Mouse (Mus musculus) kidney, embryonic 14.5 days (tissue): ENCODE data around the gene Wdr41. TPM values are rescaled to one million over a fixed set of nuclear protein-coding genes. Genes with fewer than 3 reads are reported as not detected.

Source experiments
- ATAC-seq: fragments of 200-750 bp; cut with Nextera tagmentation; 2 replicates; pipeline ENCODE4 v1.8.0; 2017; ENCODE audit warnings: moderate number of reproducible peaks, mild to moderate bottlenecking, moderate TSS enrichment, moderate library complexity; ENCODE audit not compliant: low FRiP score, low TSS enrichment
- H3K27ac ChIP-seq: fragments of 300-500 bp; sonication (generic); 2 replicates; pipeline ENCODE4 v1.5.1; 2014; ENCODE audit warnings: low read depth, mild to moderate bottlenecking, low read length, moderate library complexity, mixed read lengths
- H3K27me3 ChIP-seq: fragments of 300-500 bp; sonication (generic); 2 replicates; pipeline ENCODE4 v1.6.1; 2014; ENCODE audit warnings: mild to moderate bottlenecking, low read length; ENCODE audit not compliant: control insufficient read depth, insufficient read depth
- H3K36me3 ChIP-seq: fragments of 300-500 bp; sonication (generic); 2 replicates; pipeline ENCODE4 v1.6.1; 2014; ENCODE audit warnings: low read length, mixed read lengths; ENCODE audit not compliant: control insufficient read depth, insufficient read depth
- H3K4me1 ChIP-seq: fragments of 300-500 bp; sonication (generic); 2 replicates; pipeline ENCODE4 v1.6.1; 2014; ENCODE audit warnings: low read length, mixed read lengths; ENCODE audit not compliant: control insufficient read depth, insufficient read depth
- H3K4me2 ChIP-seq: fragments of 300-500 bp; sonication (generic); replicated peaks from 2 replicates; pipeline ENCODE4 v1.6.1; 2014; ENCODE audit warnings: low read depth, mild to moderate bottlenecking, low read length
- H3K4me3 ChIP-seq: fragments of 300-500 bp; sonication (generic); 2 replicates; pipeline ENCODE4 v1.5.1; 2014; ENCODE audit warnings: mild to moderate bottlenecking, low read length
- H3K9ac ChIP-seq: fragments of 300-500 bp; sonication (generic); 2 replicates; pipeline ENCODE4 v1.6.1; 2014; ENCODE audit warnings: low read depth, mild to moderate bottlenecking, low read length, moderate library complexity
- H3K9me3 ChIP-seq: fragments of 300-500 bp; sonication (generic); 2 replicates; pipeline ENCODE4 v1.6.1; 2016; ENCODE audit warnings: low read length; ENCODE audit not compliant: control insufficient read depth
- WGBS: fragments of 180-500 bp; shearing (Covaris S2); extraction: QIAGEN DNeasy Blood & Tissue Kit; methylation state at CpG from one replicate; pipeline ENCODE4 v1.1.7; 2014; 5-methylcytosine and 5-hydroxymethylcytosine counted together
- polyA plus RNA-seq: library from polyadenylated mRNA; unstranded; fragments of >200 nt; fragmentation: Nextera tagmentation; extraction: Ambion mirVana; gene quantifications from 2 replicates; pipeline ENCODE4 v1.2.1, GENCODE M21; 2014

Gene Wdr41
- polyA plus RNA-seq, 1 experiment from 2014 or later = 25.3 TPM

DNA sequence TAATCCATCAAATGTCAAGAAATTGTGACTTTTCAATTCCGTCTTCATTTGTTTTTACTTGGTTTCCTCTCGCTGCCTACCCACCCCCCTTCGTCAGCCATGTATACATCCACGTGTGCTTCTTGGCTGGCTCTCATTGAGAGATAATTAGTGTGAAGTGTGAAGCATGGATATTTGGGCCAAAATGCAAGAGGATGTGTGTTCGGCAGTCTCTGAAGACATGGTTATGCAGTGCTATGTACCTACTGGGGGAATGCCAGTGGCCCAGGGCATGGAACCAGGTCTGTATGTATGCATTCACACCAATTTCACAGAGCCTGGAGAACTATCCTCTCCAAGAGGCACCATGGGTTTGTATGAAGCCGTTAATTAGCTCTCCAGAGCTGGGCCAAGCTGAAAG lies 54.7 kb downstream of the Wdr41 start:
- Histone ChIP-seq H3K27ac (no peak overlapping the region), H3K4me2 (no peak overlapping the region), H3K4me1 (no peaks in the 10 kb centered on the region), H3K27me3 (no peaks in the 10 kb centered on the region), H3K36me3 (no peaks in the 10 kb centered on the region; the same call in 1 of the 2 replicates), H3K9me3 (no peaks in the 10 kb centered on the region), H3K4me3 (no peak overlapping the region), H3K9ac (no peak overlapping the region)
- 87% methylated on average over 6 of the region's 6 CpGs for WGBS
- ATAC-seq = no peak

DNA sequence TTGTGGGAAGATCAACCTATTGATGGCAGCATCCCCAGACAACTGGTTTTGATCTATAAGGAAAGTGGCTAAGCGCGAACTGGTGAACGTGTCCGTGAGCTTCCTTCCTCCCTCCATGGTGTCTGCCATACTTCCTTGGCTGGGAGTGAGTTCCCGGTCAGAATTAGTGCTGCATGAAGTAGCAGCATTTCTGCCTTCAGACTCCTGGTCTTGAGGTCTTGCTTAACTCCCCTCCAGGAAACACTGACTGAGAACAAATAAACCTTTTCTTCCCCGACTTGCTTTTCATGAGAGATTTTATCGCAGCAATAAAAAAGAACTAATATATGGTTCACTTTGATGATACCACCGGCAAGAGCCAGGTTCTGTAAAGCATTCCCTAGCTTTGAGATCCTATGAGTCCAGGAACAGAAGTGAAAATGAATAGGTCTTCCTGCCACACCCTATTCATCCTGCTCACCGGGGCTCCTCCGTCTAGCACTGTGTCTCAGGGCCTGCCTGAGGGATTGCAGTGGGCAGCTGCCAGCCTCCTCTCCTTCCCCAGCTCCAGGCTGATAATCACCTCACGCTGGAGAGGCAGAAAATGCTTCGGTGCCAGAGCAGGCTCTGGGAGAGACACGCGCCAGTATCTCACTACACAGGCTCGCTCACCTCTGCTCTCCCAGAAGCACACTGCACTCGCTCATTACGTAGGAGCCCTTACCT lies 56.1 kb downstream of the Wdr41 start:
- Histone ChIP-seq H3K4me1 (no peaks in the 10 kb centered on the region), H3K27ac (no peak overlapping the region), H3K36me3 (no peaks in the 10 kb centered on the region; the same call in 1 of the 2 replicates), H3K4me2 (no peak overlapping the region), H3K9me3 (no peaks in the 10 kb centered on the region), H3K4me3 (no peak overlapping the region), H3K27me3 (no peaks in the 10 kb centered on the region), H3K9ac (no peak overlapping the region)
- WGBS = 48% methylated on average over 17 of the region's 17 CpGs
- ATAC-seq = no peak

DNA sequence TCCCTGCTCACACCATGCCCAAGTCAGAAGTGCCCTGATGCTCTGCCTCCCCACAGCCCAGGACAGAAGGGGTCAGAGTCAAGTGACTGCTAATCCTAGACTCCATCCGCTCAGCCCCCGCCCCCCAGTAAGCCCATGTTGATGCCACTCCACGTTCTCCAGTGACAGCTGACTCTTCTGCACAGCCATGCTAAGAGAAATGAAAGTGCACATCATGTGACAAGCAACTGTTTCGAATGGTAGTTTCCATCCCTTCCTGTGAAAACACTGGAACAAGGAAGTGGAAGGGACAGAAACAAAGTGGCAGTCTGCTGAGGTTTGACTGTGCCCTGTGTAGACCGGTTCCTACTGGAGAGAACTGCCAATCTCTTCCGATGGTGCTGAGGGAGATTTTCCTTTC lies 56.8 kb downstream of the Wdr41 start:
- Histone ChIP-seq H3K9ac (no peak overlapping the region), H3K4me3 (no peak overlapping the region), H3K27me3 (no peaks in the 10 kb centered on the region), H3K36me3 (no peaks in the 10 kb centered on the region; the same call in 1 of the 2 replicates), H3K9me3 (no peaks in the 10 kb centered on the region), H3K4me1 (no peaks in the 10 kb centered on the region), H3K4me2 (no peak overlapping the region), H3K27ac (no peak overlapping the region)
- ATAC-seq = no peak
- WGBS = 79% methylated on average over 6 of the region's 6 CpGs

DNA sequence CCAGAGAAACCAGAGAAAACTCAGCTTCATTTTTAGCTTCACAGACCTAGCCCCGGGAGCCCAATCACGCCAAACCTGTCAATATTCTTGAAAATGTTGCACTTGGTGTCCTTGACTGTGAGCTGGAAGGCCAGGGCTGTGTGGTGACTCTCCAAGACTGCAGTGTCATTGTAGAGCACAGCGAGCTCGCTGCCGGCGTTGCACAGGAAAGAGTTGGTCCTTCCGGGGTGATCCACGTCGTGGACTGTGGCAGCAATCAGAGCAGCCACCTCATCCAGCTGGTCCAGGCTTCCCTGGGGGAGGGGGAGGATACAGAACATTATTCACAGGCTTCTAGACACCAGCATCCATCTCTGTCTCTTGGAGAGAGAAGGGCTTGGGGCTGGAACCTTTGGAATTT lies 58.0 kb downstream of the Wdr41 start:
- no peak for ATAC-seq
- no peak overlapping the region for H3K9ac ChIP-seq
- no peaks in the 10 kb centered on the region for H3K36me3 ChIP-seq
- H3K4me1 ChIP-seq = no peaks in the 10 kb centered on the region
- H3K4me2 ChIP-seq = no peak overlapping the region
- no peaks in the 10 kb centered on the region for H3K27me3 ChIP-seq
- no peaks in the 10 kb centered on the region for H3K9me3 ChIP-seq
- WGBS = 79% methylated on average over 9 of the region's 9 CpGs
- H3K4me3 ChIP-seq = no peak overlapping the region
- no peak overlapping the region for H3K27ac ChIP-seq

- Histone ChIP-seq H3K4me2 (no peak overlapping the region), H3K9ac (no peak overlapping the region), H3K4me1 (no peaks in the 10 kb centered on the region), H3K36me3 (no peaks in the 10 kb centered on the region), H3K9me3 (no peaks in the 10 kb centered on the region), H3K27me3 (no peaks in the 10 kb centered on the region), H3K27ac (no peak overlapping the region), H3K4me3 (no peak overlapping the region)
- 77% methylated on average over 2 of the region's 2 CpGs for WGBS
- no peak for ATAC-seq
These were observed 58.6 kb downstream of the Wdr41 start for GRCm38 (mm10) chr13:95034715-95035114.

- H3K4me1 ChIP-seq = no peaks in the 10 kb centered on the region
- no peaks in the 10 kb centered on the region for H3K27me3 ChIP-seq
- H3K9me3 ChIP-seq = no peaks in the 10 kb centered on the region
- no peak overlapping the region for H3K9ac ChIP-seq
- H3K4me3 ChIP-seq = no peak overlapping the region
- no peaks in the 10 kb centered on the region for H3K36me3 ChIP-seq
- no peak for ATAC-seq
- WGBS = 61% methylated on average over 4 of the region's 4 CpGs
- H3K4me2 ChIP-seq = no peak overlapping the region
- H3K27ac ChIP-seq = no peak overlapping the region
These were observed 62.1 kb downstream of the Wdr41 start for GRCm38 (mm10) chr13:95038200-95038599.

DNA sequence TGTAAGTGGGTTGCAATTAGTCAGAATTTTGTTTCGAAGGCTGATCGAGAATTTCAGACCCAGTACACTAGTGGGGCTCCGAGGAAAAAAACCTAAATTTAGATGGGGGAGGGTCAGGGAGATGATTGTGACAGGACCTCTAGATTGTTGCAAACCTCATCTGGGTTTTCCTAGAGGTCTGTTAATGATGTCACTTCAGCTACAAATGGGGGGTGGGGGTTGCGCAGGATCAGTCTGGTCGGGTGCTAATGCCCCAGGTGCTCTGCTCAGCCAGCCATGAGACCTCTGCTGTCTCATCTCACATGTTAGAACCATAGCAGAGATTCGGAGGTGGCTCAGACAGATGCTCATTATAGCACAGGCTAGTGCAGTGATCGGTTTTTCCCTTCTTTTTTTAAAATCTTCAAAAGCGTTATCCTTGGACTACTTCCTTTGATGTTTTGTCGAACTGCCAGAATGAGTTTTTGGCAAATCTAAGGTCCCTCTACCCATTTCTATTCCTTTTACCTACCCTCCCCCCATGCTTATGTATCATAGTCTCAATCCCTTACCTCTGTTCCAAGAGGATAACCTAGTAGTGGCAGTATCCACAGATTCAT lies 64.1 kb downstream of the Wdr41 start:
- Histone ChIP-seq H3K4me2 (no peak overlapping the region), H3K4me3 (no peak overlapping the region), H3K9me3 (no peaks in the 10 kb centered on the region), H3K4me1 (no peaks in the 10 kb centered on the region), H3K36me3 (no peaks in the 10 kb centered on the region), H3K27me3 (no peaks in the 10 kb centered on the region), H3K9ac (no peak overlapping the region), H3K27ac (no peak overlapping the region)
- ATAC-seq = no peak
- WGBS = 77% methylated on average over 9 of the region's 9 CpGs

GRCm38 (mm10) chr13:95044108-95044507 lies 68.0 kb downstream of the Wdr41 start:
- no peak for ATAC-seq
- no peaks in the 10 kb centered on the region for H3K9me3 ChIP-seq
- H3K27me3 ChIP-seq = no peaks in the 10 kb centered on the region
- H3K4me1 ChIP-seq = no peaks in the 10 kb centered on the region
- H3K9ac ChIP-seq = no peak overlapping the region
- WGBS = 15% methylated on average over 1 of the region's 1 CpGs
- no peak overlapping the region for H3K4me3 ChIP-seq
- H3K36me3 ChIP-seq = no peaks in the 10 kb centered on the region
- H3K27ac ChIP-seq = no peak overlapping the region
- no peak overlapping the region for H3K4me2 ChIP-seq

DNA sequence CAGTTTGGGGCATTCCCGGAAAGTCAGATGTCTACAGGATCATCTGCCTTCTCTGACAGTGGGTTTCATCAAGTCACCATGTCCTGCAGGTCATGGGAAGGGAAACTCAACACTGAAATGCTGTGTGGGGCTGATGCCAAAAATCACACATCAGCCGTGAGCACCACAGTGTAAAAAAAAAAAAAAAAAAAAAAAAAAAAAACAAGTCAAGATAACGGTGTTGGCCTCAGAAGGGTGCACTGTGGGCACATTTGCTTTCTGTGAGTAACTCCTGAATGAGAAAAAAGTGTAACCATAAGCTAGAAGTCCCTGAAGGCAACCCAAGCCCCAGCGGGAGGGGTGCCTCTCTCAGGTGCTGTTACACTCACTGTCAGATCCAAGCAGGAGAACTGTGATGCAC lies 74.3 kb downstream of the Wdr41 start:
- WGBS = 60% methylated on average over 4 of the region's 4 CpGs
- H3K4me2 ChIP-seq = no peak overlapping the region
- H3K4me1 ChIP-seq = no peaks in the 10 kb centered on the region
- H3K27ac ChIP-seq = no peak overlapping the region
- ATAC-seq = no peak
- H3K4me3 ChIP-seq = no peak overlapping the region
- no peaks in the 10 kb centered on the region for H3K27me3 ChIP-seq
- no peaks in the 10 kb centered on the region for H3K9me3 ChIP-seq
- no peak overlapping the region for H3K9ac ChIP-seq
- H3K36me3 ChIP-seq = no peaks in the 10 kb centered on the region
